Mouse (Mus musculus): ENCODE results near the gene Utp15.

Gene Utp15

GRCm38 (mm10) chr13:98277501-98277900 lies 14.7 kb upstream of the Utp15 start:
- no peak for TF ChIP-seq GATA4 (IDR thresholded peaks at IDR 0.05; ENCODE audit: insufficient replicate concordance, low read length)

- TF ChIP-seq GATA4 (IDR thresholded peaks at IDR 0.05; ENCODE audit: insufficient replicate concordance, low read length) = no peak
Observed at GRCm38 (mm10) chr13:98276253-98276652, 13.4 kb upstream of the Utp15 start.

GRCm38 (mm10) chr13:98275646-98276045 lies 12.8 kb upstream of the Utp15 start:
- no peak for TF ChIP-seq GATA4 (IDR thresholded peaks at IDR 0.05; ENCODE audit: insufficient replicate concordance, low read length)

- no peak for TF ChIP-seq GATA4 (IDR thresholded peaks at IDR 0.05; ENCODE audit: insufficient replicate concordance, low read length)
Observed at GRCm38 (mm10) chr13:98274023-98274422, 11.2 kb upstream of the Utp15 start.

DNA sequence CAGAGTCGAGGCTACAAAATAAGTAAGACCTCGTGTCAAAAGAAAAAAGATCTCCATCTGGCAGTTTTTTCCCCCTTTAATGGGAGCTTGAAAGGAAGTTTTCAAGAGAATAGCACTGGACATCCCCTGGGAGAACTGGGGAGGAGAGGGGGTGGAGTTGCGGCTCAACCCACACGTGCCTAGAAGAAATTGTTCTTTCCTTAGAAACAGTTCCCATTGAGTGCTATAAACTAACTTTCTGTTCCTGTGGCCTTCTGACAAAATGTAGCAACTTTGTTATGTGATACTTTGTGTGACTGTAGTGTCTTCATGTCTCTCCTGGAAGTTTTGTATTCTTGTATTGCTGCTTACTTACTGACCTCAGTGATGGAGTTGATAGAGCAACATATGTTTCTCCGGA lies 1.3 kb upstream of the Utp15 start:
- TF ChIP-seq GATA4 (IDR thresholded peaks at IDR 0.05; ENCODE audit: insufficient replicate concordance, low read length) = no peak

DNA sequence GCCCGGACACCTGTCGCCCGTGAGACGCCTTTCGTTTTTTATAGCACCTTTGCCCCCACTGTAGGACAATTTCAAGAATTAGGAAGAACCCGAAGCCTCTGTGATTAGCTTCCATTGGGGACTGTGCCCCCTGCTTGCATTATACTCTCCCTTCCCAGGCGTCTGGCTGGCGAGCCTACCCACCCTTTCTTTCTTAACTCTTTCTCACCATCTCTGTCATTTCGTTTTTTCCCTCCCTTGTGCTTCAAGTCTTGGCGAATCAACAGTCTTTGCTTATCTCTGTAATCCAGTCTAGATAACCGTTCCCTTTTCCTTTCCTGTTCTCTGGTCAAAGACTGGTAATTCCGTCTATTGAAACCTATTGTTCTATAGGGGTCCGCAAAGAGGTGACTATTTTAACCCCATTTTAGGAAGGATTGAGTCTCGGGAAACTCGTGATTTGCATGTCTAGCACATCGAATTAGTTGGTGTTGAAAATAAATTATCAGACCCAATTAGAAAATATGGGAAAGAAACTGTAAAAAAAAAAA lies 682 bp upstream of the Utp15 start:
- TF ChIP-seq GATA4 (IDR thresholded peaks at IDR 0.05; ENCODE audit: insufficient replicate concordance, low read length) = no peak

DNA sequence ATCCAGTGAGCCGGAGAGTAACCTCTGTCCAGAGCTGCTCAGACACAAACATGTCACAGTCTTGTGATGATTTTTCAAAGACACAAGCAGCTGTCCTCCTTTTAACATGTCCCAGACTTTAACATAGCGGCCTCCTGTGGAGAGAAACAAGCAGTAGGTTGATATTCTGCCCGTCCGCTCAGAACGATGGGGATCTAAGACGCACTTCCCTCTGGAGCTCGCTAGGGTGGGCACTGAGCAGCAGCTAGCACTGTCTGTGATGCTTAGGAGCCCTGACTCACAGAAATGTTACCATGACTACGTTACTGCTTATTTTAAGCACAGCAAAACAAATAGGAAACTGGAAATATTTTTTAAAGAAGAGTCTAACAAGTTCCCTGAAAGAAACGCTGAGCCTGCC lies 7.9 kb downstream of the Utp15 start:
- TF ChIP-seq GATA4 (IDR thresholded peaks at IDR 0.05; ENCODE audit: insufficient replicate concordance, low read length) = no peak

- TF ChIP-seq GATA4 (IDR thresholded peaks at IDR 0.05; ENCODE audit: insufficient replicate concordance, low read length) = no peak
Observed at GRCm38 (mm10) chr13:98249594-98249993, 13.2 kb downstream of the Utp15 start.

GRCm38 (mm10) chr13:98245386-98245785 lies 17.5 kb downstream of the Utp15 start:
- TF ChIP-seq GATA4 (IDR thresholded peaks at IDR 0.05; ENCODE audit: insufficient replicate concordance, low read length) = no peak

DNA sequence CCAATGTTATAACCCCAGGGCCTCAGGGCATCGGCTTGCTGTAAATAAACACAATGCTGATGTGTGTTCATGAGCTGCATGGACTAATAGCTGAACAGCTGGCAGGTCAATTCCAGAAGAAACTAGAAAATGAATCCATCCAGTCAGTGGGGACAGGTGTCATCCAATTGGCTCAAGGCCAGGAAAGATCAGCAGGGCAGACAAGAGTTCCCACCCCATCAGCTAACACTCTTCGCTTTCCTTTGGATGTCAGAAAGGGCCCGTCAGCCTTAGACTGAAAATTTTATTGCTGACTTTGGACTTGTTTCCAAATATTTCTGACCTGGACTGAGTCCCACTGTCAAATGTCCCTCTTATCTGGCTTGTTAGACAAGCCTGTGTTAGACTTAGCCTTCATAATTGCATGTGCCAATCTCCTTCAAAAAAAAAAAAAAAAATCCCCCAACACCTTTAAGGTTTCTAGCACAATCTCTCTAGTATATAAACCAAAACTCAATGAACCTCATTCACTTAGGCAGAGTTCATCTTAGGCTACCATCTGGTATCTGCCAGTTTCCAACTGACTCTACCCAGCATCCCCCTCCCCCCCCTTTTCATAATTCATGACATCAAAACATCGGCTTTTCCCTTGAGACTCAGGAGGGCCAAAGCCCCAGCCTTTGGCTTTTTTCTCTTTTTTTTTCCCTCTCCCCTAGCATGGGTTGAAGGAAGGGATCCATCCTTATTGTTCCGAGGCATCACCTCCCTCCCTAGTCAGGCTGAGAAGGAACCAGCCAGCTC lies 18.1 kb downstream of the Utp15 start:
- no peak for TF ChIP-seq GATA4 (IDR thresholded peaks at IDR 0.05; ENCODE audit: insufficient replicate concordance, low read length)

DNA sequence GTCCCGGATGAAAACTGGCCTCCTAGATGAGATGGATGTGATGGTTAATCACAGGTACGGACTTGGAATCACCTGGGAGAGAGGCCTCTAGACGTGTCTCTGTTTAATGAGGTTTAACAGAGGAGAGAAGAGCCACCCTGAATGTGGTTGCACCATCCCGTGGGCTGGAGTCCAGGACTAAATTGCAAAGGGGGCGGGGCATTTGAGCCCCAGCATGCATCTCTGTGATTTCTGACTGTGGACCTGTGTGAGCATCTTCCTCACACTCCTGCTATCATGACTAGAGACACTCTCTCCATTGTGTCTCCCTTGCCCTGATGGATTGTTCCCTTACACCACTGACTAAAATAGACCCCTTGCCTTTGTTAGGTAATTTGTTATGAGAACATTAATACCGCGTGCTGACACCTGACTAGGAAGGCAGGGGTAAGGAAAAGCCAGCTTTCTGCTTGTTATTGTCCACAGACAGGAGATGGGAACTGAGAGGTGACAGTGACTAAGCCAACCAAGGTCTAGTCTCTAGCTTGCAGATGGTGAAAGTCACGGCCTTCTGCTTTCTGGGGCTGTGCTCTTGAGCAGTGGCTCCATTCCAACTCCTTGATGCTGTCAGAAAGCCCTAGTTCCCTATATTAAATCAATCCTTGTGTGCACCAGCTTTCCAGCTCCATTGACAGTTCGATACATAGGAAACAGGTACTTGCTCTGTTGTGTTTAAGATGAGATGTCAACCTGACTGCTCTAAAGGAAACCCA lies 21.1 kb downstream of the Utp15 start:
- TF ChIP-seq GATA4 (IDR thresholded peaks at IDR 0.05; ENCODE audit: insufficient replicate concordance, low read length) = no peak

DNA sequence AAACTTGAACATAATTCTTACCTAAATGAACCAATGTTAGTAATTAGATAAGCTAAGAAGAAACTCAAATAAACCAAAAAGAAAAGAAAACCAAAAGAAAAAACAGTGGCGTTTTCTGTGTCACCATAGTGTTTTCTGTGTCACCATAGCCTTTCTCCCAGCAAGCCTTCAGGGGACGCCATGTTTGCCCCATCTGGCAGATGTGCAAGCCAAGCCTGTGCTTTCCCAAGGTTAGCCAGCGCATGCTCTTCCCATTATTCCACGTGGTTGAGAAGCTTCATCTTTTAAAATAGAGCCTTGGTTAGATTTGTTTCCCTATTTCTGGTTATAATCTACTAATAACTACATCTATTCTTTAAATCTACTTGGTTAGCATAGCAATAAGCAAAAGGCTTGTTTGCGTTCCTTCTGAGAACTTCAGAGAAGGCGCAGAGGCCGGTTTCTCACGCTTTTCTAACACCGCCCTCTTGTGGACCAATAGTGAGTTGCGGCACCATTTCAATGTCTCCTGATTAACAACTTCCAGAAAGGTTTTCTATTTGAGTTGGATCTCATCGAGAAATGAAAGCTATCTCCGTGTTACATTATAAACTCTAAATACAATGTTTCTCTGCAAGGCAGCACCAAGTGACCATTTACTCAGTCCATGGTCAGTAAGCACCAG lies 22.7 kb downstream of the Utp15 start:
- no peak for TF ChIP-seq GATA4 (IDR thresholded peaks at IDR 0.05; ENCODE audit: insufficient replicate concordance, low read length)

- no peak for TF ChIP-seq GATA4 (IDR thresholded peaks at IDR 0.05; ENCODE audit: insufficient replicate concordance, low read length)
Observed at GRCm38 (mm10) chr13:98235451-98235850, 27.4 kb downstream of the Utp15 start.

- no peak for TF ChIP-seq GATA4 (IDR thresholded peaks at IDR 0.05; ENCODE audit: insufficient replicate concordance, low read length)
Observed at GRCm38 (mm10) chr13:98230511-98230910, 32.3 kb downstream of the Utp15 start.

DNA sequence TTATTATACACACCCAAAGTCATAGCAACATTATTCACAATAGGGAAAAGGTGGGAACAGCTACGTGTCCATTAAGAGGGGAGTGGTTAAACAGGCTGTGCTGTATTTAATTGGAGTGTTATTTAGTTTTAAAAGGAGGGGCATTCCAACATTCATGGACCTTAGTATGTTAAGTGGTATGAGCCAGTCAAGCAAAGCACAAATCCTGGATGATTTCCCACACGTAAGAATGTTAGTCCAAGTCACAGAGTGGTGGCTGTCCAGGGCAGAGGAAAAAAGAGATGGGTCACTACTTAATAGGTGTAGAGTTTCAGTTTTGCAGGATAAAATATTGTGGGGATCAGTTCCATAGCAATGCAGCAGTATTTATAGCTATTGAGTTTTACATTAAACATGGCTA lies 36.6 kb downstream of the Utp15 start:
- no peak for TF ChIP-seq GATA4 (IDR thresholded peaks at IDR 0.05; ENCODE audit: insufficient replicate concordance, low read length)

- TF ChIP-seq GATA4 (IDR thresholded peaks at IDR 0.05; ENCODE audit: insufficient replicate concordance, low read length) = no peak
Observed at GRCm38 (mm10) chr13:98222848-98223247, 40.0 kb downstream of the Utp15 start.
